Mouse (Mus musculus): ENCODE results near the gene Tsen34.

The Tsen34 gene

GRCm38 (mm10) chr7:3692382-3692986, at the start of gene Tsen34:
Tsen34 (plus strand) TSS chr7:3692863.
- no peak for DNase-seq

- no peak for DNase-seq
These were observed 49.3 kb upstream of the Tsen34 start for GRCm38 (mm10) chr7:3643412-3643811.

- no peak for DNase-seq
These were observed 48.8 kb upstream of the Tsen34 start for GRCm38 (mm10) chr7:3643843-3644242.

GRCm38 (mm10) chr7:3644348-3644671, 48.4 kb upstream of the Tsen34 start:
- peak; percentile 93 for DNase-seq

- peak; percentile 98 for DNase-seq
These were observed 47.8 kb upstream of the Tsen34 start, which contains the start of gene Cnot3 for GRCm38 (mm10) chr7:3644672-3645487. Cnot3 (plus strand) TSS chr7:3645268.

GRCm38 (mm10) chr7:3645488-3646025, 47.1 kb upstream of the Tsen34 start:
- DNase-seq = no peak

GRCm38 (mm10) chr7:3646188-3646587, 46.5 kb upstream of the Tsen34 start:
- DNase-seq = no peak

GRCm38 (mm10) chr7:3646641-3647040, 46.0 kb upstream of the Tsen34 start:
- no peak for DNase-seq

- no peak for DNase-seq
These were observed 35.7 kb upstream of the Tsen34 start for GRCm38 (mm10) chr7:3656966-3657365.

GRCm38 (mm10) chr7:3658578-3658977, 34.1 kb upstream of the Tsen34 start:
- no peak for DNase-seq

- peak; percentile 62 for DNase-seq
These were observed 28.0 kb upstream of the Tsen34 start for GRCm38 (mm10) chr7:3664524-3665214.

GRCm38 (mm10) chr7:3665215-3666114, 27.2 kb upstream of the Tsen34 start, which contains the start of gene Leng1:
Leng1 (minus strand) TSS chr7:3665840.
- DNase-seq = peak; percentile 97

GRCm38 (mm10) chr7:3666921-3667391, 25.7 kb upstream of the Tsen34 start:
- DNase-seq = peak; percentile 35

- DNase-seq = peak; percentile 92
These were observed 18.0 kb upstream of the Tsen34 start for GRCm38 (mm10) chr7:3674507-3675227.

- no peak for DNase-seq
These were observed 17.5 kb upstream of the Tsen34 start for GRCm38 (mm10) chr7:3675228-3675548.

- DNase-seq = no peak
These were observed 16.3 kb upstream of the Tsen34 start for GRCm38 (mm10) chr7:3676371-3676770.

GRCm38 (mm10) chr7:3677342-3677741, 15.3 kb upstream of the Tsen34 start, which contains the start of gene Tmc4:
Tmc4 (minus strand) TSS chr7:3677553.
- peak; percentile 65 for DNase-seq

GRCm38 (mm10) chr7:3683908-3684550, 8.6 kb upstream of the Tsen34 start:
- no peak for DNase-seq

GRCm38 (mm10) chr7:3684698-3685097, 8.0 kb upstream of the Tsen34 start:
- no peak for DNase-seq

GRCm38 (mm10) chr7:3685400-3686187, 7.1 kb upstream of the Tsen34 start:
- DNase-seq = no peak

Measured in kidney, postnatal 10 days (tissue).